Mouse (Mus musculus) embryonic facial prominence, embryonic 12.5 days (tissue): ENCODE data around the gene Dpp3. TPM values are rescaled to one million over a fixed set of nuclear protein-coding genes. Genes with fewer than 3 reads are reported as not detected.
"Not testable (repeated sequence)": the region's sequence is repeated elsewhere in the genome, so short reads cannot be mapped to it uniquely, and the experiment has no call there.

Experiments used
- ATAC-seq: fragments of 200-750 bp; cut with Nextera tagmentation; 2 replicates; pipeline ENCODE4 v1.8.0; 2017; ENCODE audit not compliant: insufficient number of reproducible peaks, insufficient read depth, low FRiP score, low TSS enrichment
- H3K27ac ChIP-seq: fragments of 300-500 bp; sonication (generic); 2 replicates; pipeline ENCODE4 v1.5.1; 2016; ENCODE audit warnings: mild to moderate bottlenecking
- H3K27me3 ChIP-seq: fragments of 300-500 bp; sonication (generic); 2 replicates; pipeline ENCODE4 v1.6.1; 2016; ENCODE audit warnings: mild to moderate bottlenecking, moderate library complexity
- H3K36me3 ChIP-seq: fragments of 300-500 bp; sonication (generic); 2 replicates; pipeline ENCODE4 v1.6.1; 2016; ENCODE audit warnings: mild to moderate bottlenecking
- H3K4me1 ChIP-seq: fragments of 300-500 bp; sonication (generic); 2 replicates; pipeline ENCODE4 v1.6.1; 2016
- H3K4me2 ChIP-seq: fragments of 300-500 bp; sonication (generic); replicated peaks from 2 replicates; pipeline ENCODE4 v1.6.1; 2016; ENCODE audit warnings: mild to moderate bottlenecking, moderate library complexity
- H3K4me3 ChIP-seq: fragments of 300-500 bp; sonication (generic); 2 replicates; pipeline ENCODE4 v1.5.1; 2016; ENCODE audit warnings: mild to moderate bottlenecking
- H3K9ac ChIP-seq: fragments of 300-500 bp; sonication (generic); 2 replicates; pipeline ENCODE4 v1.6.1; 2016; ENCODE audit warnings: mild to moderate bottlenecking, moderate library complexity
- H3K9me3 ChIP-seq: fragments of 300-500 bp; sonication (generic); 2 replicates; pipeline ENCODE4 v1.6.1; 2016; ENCODE audit warnings: mild to moderate bottlenecking, moderate library complexity
- whole genome bisulfite sequencing: fragments of 180-500 bp; shearing (Covaris S2); methylation state at CpG from one replicate; pipeline ENCODE4 v1.1.7; 2016; 5-methylcytosine and 5-hydroxymethylcytosine counted together
- polyA plus RNA-seq: library from polyadenylated mRNA; unstranded; fragments of >200 nt; fragmentation: Nextera tagmentation; extraction: Ambion mirVana; gene quantifications from 2 replicates; pipeline ENCODE4 v1.2.1, GENCODE M21; 2016

Gene Dpp3
- polyA plus RNA-seq, result 144 and 147 TPM in 2 replicates

DNA sequence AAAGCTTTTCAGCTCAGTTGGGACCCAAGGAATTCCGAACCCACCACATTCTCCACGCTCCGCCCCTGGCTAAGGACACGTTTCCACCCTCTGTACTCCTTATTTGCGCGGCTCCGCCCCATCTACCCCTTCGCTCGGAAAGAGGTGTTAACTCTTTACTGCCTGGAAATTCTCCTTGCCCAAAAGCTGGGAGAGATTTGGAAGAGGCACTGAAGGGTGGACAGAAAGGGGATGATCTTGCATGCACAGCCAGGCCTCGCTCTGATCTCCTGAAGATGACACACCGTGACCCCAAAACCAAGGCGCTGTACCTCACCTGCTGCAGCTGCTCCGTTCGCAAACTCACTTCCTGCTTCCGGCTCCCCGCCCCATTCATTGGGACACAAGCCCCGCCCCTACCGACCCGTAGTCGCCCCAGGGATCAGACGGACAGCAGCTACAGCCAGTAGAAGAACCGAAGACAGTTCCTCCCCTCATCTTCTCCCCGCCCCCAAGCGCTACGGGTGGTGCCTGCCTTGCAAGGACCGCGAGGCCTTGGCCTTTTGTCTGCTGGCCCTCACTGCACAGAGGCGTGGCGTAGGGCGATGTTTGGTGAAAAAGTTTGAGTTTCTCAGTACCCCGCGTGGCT, at the start of gene Dpp3:
Gene Dpp3 (minus strand): TSS at position 384 of the 628 bp plus-strand sequence.
- ATAC-seq, result peak; percentile 92
- Histone ChIP-seq H3K27ac (peak within 1 kb of the TSS; percentile 75), H3K36me3 (peaks cover 28% of the 10 kb centered on the region), H3K4me3 (peak within 1 kb of the TSS; percentile 61), H3K9me3 (no peaks in the 10 kb centered on the region), H3K27me3 (no peaks in the 10 kb centered on the region), H3K4me2 (peak within 1 kb of the TSS; percentile 65), H3K9ac (peak within 1 kb of the TSS; percentile 61), H3K4me1 (peaks cover 20% of the 10 kb centered on the region; the same call in 1 of the 2 replicates)
- whole genome bisulfite sequencing, result under 1% methylated on average over 32 of the region's 32 CpGs

DNA sequence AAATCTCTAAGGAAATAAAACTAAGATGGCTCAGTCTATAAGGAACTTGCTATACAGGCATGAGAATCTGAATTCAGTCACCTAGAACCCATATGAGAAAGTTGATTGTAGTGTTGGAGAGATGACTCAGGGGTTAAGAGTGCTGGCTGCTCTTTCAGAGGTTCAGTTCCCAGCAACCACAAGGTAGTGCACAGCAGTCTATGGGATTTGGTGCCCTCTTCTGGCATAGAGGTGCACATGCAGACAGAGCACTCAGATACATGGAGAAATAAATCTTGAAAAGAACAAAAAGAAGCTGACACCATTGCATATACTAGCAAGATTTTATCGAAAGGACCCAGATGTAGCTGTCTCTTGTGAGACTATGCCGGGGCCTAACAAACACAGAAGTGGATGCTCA, 40.1 kb upstream of the Dpp3 start:
- H3K4me1 ChIP-seq, result no peaks in the 10 kb centered on the region
- no peak for ATAC-seq
- H3K27me3 ChIP-seq, result no peaks in the 10 kb centered on the region
- H3K4me3 ChIP-seq, result no peak overlapping the region
- H3K27ac ChIP-seq, result no peak overlapping the region
- no peak overlapping the region for H3K9ac ChIP-seq
- 88% methylated on average over 2 of the region's 2 CpGs for WGBS
- no peak overlapping the region for H3K4me2 ChIP-seq
- H3K36me3 ChIP-seq, result peaks cover 29% of the 10 kb centered on the region
- no peaks in the 10 kb centered on the region for H3K9me3 ChIP-seq

DNA sequence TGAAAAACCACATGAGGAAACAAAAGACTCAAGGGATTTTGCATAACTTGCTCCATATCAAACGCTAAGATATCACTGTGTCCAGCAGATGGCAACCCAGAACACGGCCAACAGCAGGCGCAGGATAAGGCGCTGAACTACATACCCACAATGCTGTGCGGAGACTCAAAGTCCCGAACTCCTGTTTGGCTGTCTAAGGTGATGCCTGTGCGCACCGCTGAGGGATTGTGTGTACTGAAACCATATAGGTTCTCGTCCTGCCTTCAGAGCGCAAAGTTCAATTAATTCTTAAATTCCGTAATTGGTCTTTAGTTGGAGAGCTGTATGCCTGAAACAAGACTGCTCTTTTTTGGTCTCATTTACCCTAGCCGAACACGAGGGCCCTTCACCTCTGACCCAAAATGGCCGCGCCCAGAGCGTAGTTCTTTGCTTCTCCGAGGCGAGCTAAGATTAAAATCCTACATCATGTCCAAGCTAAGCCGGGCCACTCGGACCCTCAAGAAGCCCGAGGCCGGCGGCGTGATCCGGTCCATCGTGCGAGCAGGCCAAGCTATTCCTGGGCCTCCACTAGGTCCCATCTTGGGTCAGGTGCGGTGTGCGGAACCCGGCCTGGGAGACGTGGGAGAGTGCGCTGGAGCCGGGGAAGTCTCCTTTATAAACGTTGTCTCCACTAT, 34.0 kb upstream of the Dpp3 start, which contains the start of gene Mrpl11:
Gene Mrpl11 (plus strand): TSS at position 220 of the 674 bp plus-strand sequence.
- Histone ChIP-seq H3K27ac (peak within 1 kb of the TSS; percentile 74), H3K4me1 (no peaks in the 10 kb centered on the region), H3K9ac (peak within 1 kb of the TSS; percentile 78), H3K36me3 (peaks cover 24% of the 10 kb centered on the region), H3K4me3 (peak within 1 kb of the TSS; percentile 68), H3K4me2 (peak within 1 kb of the TSS; percentile 66), H3K27me3 (no peaks in the 10 kb centered on the region), H3K9me3 (no peaks in the 10 kb centered on the region)
- ATAC-seq, result peak; percentile 94
- WGBS, result 0% methylated on average over 34 of the region's 34 CpGs

DNA sequence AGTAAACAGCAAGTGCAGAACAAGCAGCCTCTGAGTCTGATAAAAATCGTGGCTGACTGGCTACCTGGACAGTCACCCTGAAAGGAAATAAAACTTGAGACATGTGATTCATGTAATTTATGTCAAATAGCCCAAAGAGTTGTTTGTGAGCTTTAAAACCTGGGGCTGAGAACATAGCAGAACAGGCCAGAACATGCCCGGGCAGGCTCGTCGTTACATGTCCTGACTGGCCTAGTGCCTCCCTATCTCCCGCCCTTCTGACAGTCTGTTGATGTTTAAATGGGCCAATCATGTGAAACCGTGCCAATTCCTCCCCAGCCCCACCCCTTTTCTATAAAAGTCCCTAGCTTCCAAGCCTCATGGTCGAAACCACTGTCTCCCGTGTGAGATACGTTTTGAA, 20.6 kb upstream of the Dpp3 start:
- not testable (repeated sequence) for ATAC-seq, H3K27me3 ChIP-seq, H3K9me3 ChIP-seq, H3K4me1 ChIP-seq, H3K4me3 ChIP-seq, H3K27ac ChIP-seq, H3K36me3 ChIP-seq, H3K4me2 ChIP-seq, H3K9ac ChIP-seq
- 84% methylated on average over 9 of the region's 9 CpGs for WGBS

DNA sequence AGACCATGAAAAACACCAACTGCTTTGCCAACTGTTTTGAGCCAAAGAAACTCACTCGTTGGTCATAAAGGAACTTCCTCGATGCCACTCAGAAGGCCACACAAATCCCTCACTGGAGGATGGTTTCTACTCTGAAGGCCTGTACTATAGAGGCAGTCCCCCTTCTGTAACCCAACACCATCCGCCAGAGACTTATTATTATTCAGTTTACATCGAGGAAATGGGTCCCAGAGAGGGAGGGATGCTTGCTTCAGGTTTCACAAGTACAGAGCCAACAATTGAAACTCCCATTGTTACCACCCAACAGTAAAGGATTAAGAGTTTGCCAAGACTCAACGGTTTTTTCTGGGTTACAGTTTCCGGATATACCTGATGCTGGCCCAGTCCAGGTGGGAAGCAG, 17.5 kb upstream of the Dpp3 start:
- Histone ChIP-seq H3K4me1 (peaks cover 4% of the 10 kb centered on the region; the same call in 1 of the 2 replicates), H3K4me3 (no peak overlapping the region), H3K36me3 (no peaks in the 10 kb centered on the region), H3K9me3 (no peaks in the 10 kb centered on the region), H3K9ac (no peak overlapping the region), H3K4me2 (no peak overlapping the region), H3K27me3 (no peaks in the 10 kb centered on the region), H3K27ac (no peak overlapping the region)
- ATAC-seq, result no peak
- 33% methylated on average over 6 of the region's 6 CpGs for WGBS

DNA sequence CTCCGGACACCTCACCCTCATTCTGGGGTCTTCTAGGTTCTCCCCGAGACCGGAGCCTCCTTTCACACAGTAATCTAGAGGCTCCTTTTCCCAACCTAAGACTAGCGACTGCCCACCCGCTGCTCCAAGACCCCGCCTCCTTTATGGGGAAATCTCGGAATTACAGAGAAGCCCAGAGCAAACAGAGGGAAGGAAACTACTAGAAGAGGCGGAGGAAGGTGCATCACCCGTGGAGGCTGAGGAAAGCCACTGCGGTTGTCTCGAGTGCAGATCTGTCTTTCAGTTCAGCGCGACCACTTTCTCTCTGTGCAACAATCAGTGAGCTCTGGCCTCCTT, 15.1 kb upstream of the Dpp3 start:
- peak; percentile 57; the same call in 1 of the 2 replicates for ATAC-seq
- H3K27ac ChIP-seq, result 0 out of 2 replicates have a peak overlapping the region, but pooled peaks have one; percentile 14
- H3K36me3 ChIP-seq, result no peaks in the 10 kb centered on the region
- H3K4me2 ChIP-seq, result peak overlapping the region; percentile 87
- peak overlapping the region; percentile 58 for H3K4me3 ChIP-seq
- H3K9ac ChIP-seq, result peak overlapping the region; percentile 63
- H3K9me3 ChIP-seq, result no peaks in the 10 kb centered on the region
- WGBS, result 9% methylated on average over 13 of the region's 13 CpGs
- no peaks in the 10 kb centered on the region for H3K27me3 ChIP-seq
- H3K4me1 ChIP-seq, result peaks cover 4% of the 10 kb centered on the region; the same call in 1 of the 2 replicates

DNA sequence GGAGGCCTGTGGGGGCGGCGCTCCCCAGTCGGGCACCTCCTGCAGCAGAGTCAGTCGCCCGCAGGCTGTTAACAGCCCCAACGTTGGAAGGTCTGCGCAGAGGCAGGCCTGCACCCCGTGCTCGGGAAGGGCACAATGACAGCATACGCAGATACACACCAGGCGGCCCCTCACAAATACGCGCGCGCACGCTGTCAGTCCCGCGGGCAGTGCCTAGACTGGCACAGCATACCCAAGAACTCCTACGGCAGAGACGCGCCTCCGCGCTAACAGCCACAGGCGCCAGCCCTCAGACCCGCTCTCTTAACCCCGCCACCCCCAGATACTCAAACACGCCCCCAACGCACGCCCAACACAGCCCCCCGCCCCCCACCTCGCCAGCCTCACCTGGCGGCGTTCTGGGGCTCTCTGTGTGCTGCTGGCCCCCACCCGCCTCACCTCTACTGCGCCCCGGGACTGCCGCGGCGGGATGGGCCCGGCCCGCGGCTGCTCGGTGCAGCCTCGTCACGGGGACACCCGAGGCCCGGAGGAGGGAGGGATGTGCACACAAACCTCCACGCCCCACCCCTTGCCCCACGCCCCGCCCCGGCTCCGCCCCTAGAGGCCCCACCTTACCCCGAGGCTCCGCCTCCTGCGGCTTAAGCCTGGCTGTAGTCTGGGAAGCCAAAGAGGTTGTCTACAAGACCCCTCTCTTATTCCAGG, 14.6 kb upstream of the Dpp3 start, which contains the start of gene Peli3:
Gene Peli3 (minus strand): TSS at position 577 of the 702 bp plus-strand sequence.
- ATAC-seq, result peak; percentile 86
- Histone ChIP-seq H3K4me1 (peaks cover 4% of the 10 kb centered on the region; the same call in 1 of the 2 replicates), H3K36me3 (no peaks in the 10 kb centered on the region), H3K4me3 (peak within 1 kb of the TSS; percentile 58), H3K27ac (0 out of 2 replicates have a peak within 1 kb of the TSS, but pooled peaks have one; percentile 14), H3K27me3 (no peaks in the 10 kb centered on the region), H3K9ac (peak within 1 kb of the TSS; percentile 63), H3K9me3 (no peaks in the 10 kb centered on the region), H3K4me2 (peak within 1 kb of the TSS; percentile 87)
- WGBS, result under 1% methylated on average over 49 of the region's 55 CpGs

DNA sequence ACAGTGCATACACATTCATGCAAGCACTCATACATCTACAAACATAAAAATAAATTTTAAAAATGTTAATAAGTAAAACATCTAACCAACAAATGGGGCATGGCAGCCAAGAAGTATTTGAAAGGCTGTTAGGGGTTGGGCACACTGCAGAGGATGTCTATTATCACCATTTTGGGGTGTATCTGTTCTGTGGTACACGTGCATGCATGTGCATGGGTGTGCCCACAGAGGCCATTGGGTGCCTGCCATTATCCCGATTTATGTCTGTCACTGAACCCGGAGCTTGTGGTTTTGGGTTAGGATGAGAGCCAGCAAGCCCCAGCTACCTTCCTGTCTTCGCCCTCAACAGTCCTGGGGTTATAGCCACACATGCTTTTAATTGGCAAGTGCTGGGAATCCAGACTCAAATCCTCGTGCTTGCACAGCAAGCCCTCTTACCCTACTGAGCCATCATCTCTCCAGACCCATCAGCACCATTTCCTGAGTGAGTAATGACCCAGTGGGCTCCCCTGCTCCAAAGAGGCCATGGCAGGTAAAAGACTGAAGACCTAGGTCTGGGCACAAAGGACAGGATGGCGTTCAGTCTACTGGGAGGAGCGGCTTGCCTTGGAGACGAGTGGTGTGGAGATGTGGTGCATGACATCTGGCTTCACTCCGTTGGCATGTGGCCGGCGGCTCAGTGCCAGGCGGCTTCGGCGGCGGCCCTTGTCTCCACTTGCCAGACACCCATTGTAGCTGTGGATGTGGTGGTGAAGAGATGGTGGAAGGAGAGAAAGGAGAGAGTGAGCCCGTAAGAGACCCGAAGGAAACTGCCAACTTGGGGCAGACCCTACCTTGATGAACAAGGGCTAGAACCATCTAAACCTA, 9.6 kb upstream of the Dpp3 start:
- no peaks in the 10 kb centered on the region; the same call in 1 of the 2 replicates for H3K36me3 ChIP-seq
- 83% methylated on average over 17 of the region's 17 CpGs for WGBS
- H3K4me2 ChIP-seq, result no peak overlapping the region
- H3K27ac ChIP-seq, result no peak overlapping the region
- H3K9ac ChIP-seq, result no peak overlapping the region
- no peaks in the 10 kb centered on the region for H3K27me3 ChIP-seq
- H3K4me3 ChIP-seq, result no peak overlapping the region
- H3K4me1 ChIP-seq, result peaks cover 4% of the 10 kb centered on the region; the same call in 1 of the 2 replicates
- no peaks in the 10 kb centered on the region for H3K9me3 ChIP-seq
- ATAC-seq, result no peak

DNA sequence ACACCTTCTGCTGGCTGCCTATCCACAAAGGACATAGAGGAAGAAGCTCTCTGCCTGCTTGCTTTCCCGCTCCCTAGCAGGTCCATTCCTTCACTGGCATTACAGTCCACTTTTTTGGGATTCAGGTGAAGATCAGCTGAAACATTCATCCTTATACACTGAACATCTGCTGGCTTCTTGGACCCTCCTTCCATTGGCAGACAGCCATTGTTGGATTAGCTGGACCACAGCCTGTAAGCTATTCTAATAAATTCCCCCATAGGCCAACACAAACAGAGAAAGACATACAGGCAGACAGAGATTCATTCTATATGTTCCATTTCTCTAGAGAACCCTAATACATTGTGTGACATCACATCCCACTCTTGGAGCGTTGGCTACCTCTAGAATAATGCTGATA, 8.8 kb upstream of the Dpp3 start:
- no peak overlapping the region for H3K4me3 ChIP-seq
- no peak overlapping the region for H3K27ac ChIP-seq
- H3K4me1 ChIP-seq, result no peaks in the 10 kb centered on the region
- no peaks in the 10 kb centered on the region; the same call in 1 of the 2 replicates for H3K36me3 ChIP-seq
- WGBS, result 79% methylated on average over 2 of the region's 2 CpGs
- H3K9ac ChIP-seq, result no peak overlapping the region
- ATAC-seq, result no peak
- no peaks in the 10 kb centered on the region for H3K27me3 ChIP-seq
- H3K4me2 ChIP-seq, result no peak overlapping the region
- H3K9me3 ChIP-seq, result no peaks in the 10 kb centered on the region

DNA sequence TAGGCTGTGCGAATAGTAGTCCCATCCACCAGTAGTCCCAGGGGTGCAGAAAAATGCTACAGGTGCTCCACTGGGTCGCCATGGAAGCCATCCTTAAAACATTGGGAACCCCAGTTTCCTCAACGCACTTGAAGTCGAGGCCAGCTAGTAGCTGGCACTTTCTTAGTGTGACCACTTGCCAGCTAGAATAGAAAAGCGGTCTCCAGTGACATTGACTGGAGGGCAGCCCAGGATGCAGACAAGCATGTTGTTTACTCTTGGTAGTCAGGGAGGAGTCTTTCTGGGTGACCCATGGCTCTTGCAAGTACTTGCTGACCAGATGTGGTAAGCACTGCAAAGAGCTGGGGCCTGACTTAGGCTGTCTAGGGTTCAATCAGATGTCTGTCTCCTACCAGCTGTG, 694 bp upstream of the Dpp3 start:
- peak overlapping the region; percentile 61; the same call in 1 of the 2 replicates for H3K9ac ChIP-seq
- ATAC-seq, result no peak
- 58% methylated on average over 5 of the region's 5 CpGs for WGBS
- H3K36me3 ChIP-seq, result peaks cover 20% of the 10 kb centered on the region
- no peaks in the 10 kb centered on the region for H3K9me3 ChIP-seq
- H3K4me3 ChIP-seq, result peak overlapping the region; percentile 61
- peak overlapping the region; percentile 65 for H3K4me2 ChIP-seq
- peaks cover 20% of the 10 kb centered on the region; the same call in 1 of the 2 replicates for H3K4me1 ChIP-seq
- peak overlapping the region; percentile 75 for H3K27ac ChIP-seq
- H3K27me3 ChIP-seq, result no peaks in the 10 kb centered on the region
